ENCODE assay signal across 7 mouse cellular contexts in genomic region chr13:64369805-64370172, GRCm38 (mm10). TPM values are rescaled to one million over a fixed set of nuclear protein-coding genes. Genes with fewer than 3 reads are reported as not detected.
A peak's percentile ranks its signal among the peaks of the same experiment; 100 is the strongest.
DNase-seq lines count a peak whose midpoint lies in the region; ATAC-seq and TF ChIP-seq lines count a peak whose summit lies in the region.

No protein-coding gene starts in this region.

- peak; percentile 23 to 31 for DNase-seq in layer of hippocampus, postnatal 25 days (ENCODE audit: extremely low spot score in 1 of 2, low spot score in 1 of 2)
- no peak for DNase-seq in layer of hippocampus, postnatal 10 days (ENCODE audit: low spot score in 2 of 2)
- DNase-seq in Patski (ENCODE audit: low read depth, low spot score) = no peak
- no peak for DNase-seq in cerebellum, adult 11-12 months

- H3K9ac ChIP-seq in embryonic facial prominence, embryonic 15.5 days = peak overlapping the region; percentile 55
- H3K9ac ChIP-seq in intestine, embryonic 16.5 days (ENCODE audit: low read depth, low read length) = peak overlapping the region; percentile 88

- TF ChIP-seq CTCF in Patski (IDR thresholded peaks at IDR 0.05) = no peak

- H3K4me2 ChIP-seq in embryonic facial prominence, embryonic 15.5 days (replicated peaks) = peak overlapping the region; percentile 85
- H3K4me2 ChIP-seq in intestine, embryonic 16.5 days (ENCODE audit: low read depth, low read length) = peak overlapping the region; percentile 83

- peaks cover 30% of the 10 kb centered on the region for H3K36me3 ChIP-seq in embryonic facial prominence, embryonic 15.5 days
- 0 out of 2 replicates have a peak, but pooled peaks cover 7% of the 10 kb centered on the region for H3K36me3 ChIP-seq in intestine, embryonic 16.5 days (ENCODE audit: control insufficient read depth, insufficient read depth, low read length)

- H3K4me1 ChIP-seq in embryonic facial prominence, embryonic 15.5 days = peaks cover 11% of the 10 kb centered on the region; the same call in 1 of the 2 replicates
- H3K4me1 ChIP-seq in intestine, embryonic 16.5 days (ENCODE audit: control insufficient read depth, insufficient read depth, low read length) = peaks cover 6% of the 10 kb centered on the region; the same call in 1 of the 2 replicates

- WGBS in embryonic facial prominence, embryonic 15.5 days = under 1% methylated on average over 29 of the region's 29 CpGs
- WGBS in intestine, embryonic 16.5 days = 0% methylated on average over 29 of the region's 29 CpGs

- CTCF ChIA-PET in Patski (lab: Charles Lee) = interaction anchor here (0.7 to 2.7 kb wide), 3 partner anchors 29 to 62 kb away, joined by 3 to 7 read pairs (median 6); partner anchors contain the start of gene Cdk20

- no peaks in the 10 kb centered on the region for H3K27me3 ChIP-seq in Patski
- no peaks in the 10 kb centered on the region for H3K27me3 ChIP-seq in embryonic facial prominence, embryonic 15.5 days
- no peaks in the 10 kb centered on the region for H3K27me3 ChIP-seq in intestine, embryonic 16.5 days (replicated peaks; ENCODE audit: control insufficient read depth, insufficient read depth, low read length)

- POLR2A ChIA-PET in Patski (lab: Charles Lee) = interaction anchor here (0.9 to 2.1 kb wide), 6 partner anchors 11 to 69 kb away, joined by 3 to 7 read pairs (median 4); partner anchors contain the start of gene Cdk20

- peak; percentile 5 for ATAC-seq in Patski
- ATAC-seq in embryonic facial prominence, embryonic 15.5 days (ENCODE audit: insufficient number of reproducible peaks, low FRiP score, low TSS enrichment, low read depth) = peak; percentile 69
- ATAC-seq in intestine, embryonic 16.5 days = peak; percentile 71
- peak; percentile 46 for ATAC-seq in megakaryocyte, adult 5-6 weeks (ENCODE audit: poor library complexity, severe bottlenecking)

- H3K9me3 ChIP-seq in embryonic facial prominence, embryonic 15.5 days (replicated peaks) = no peaks in the 10 kb centered on the region
- no peaks in the 10 kb centered on the region for H3K9me3 ChIP-seq in intestine, embryonic 16.5 days (ENCODE audit: control insufficient read depth, low read length)

- in situ Hi-C loops in Patski (cut with MboI; ENCODE audit: low pct_unique_long_range_greater_than_20kb) = loop anchor here (5.0 kb wide), 2 partner anchors 52 to 68 kb away; no protein-coding TSS in a partner anchor

- H3K4me3 ChIP-seq in embryonic facial prominence, embryonic 15.5 days (replicated peaks) = peak overlapping the region; percentile 76
- H3K4me3 ChIP-seq in intestine, embryonic 16.5 days (ENCODE audit: low read length) = peak overlapping the region; percentile 84

- 0 out of 2 replicates have a peak overlapping the region, but pooled peaks have one; percentile 44 for H3K27ac ChIP-seq in embryonic facial prominence, embryonic 15.5 days (replicated peaks)
- H3K27ac ChIP-seq in intestine, embryonic 16.5 days (ENCODE audit: low read length) = peak overlapping the region; percentile 48

RNA-seq across cellular contexts. Expression of gene Ctsl, which starts 0.9 kb away (rescaled TPM):
- total RNA-seq in layer of hippocampus, postnatal 25 days (2021) = 100 to 1,000 TPM; 119 to 130 TPM
- 100 to 1,000 TPM; 169 to 194 TPM for total RNA-seq in layer of hippocampus, postnatal 10 days (2021)
- polyA plus RNA-seq in Patski (2021) = 6,297 TPM
- 193 and 195 TPM in 2 replicates for polyA plus RNA-seq in embryonic facial prominence, embryonic 15.5 days (2015; fragmentation: Nextera tagmentation; extraction: Ambion mirVana)
- 235 and 256 TPM in 2 replicates for polyA plus RNA-seq in intestine, embryonic 16.5 days (2015; fragmentation: Nextera tagmentation; extraction: Ambion mirVana)
- 44.5 and 56.8 TPM in 2 replicates for total RNA-seq in megakaryocyte, adult 5-6 weeks (2015)
- total RNA-seq in megakaryocyte, adult 5-6 weeks (2017) = 50.3 and 57.5 TPM in 2 replicates

RNA-seq across cellular contexts. Expression of gene Aaed1, which starts 57.3 kb away (rescaled TPM):
- total RNA-seq in layer of hippocampus, postnatal 25 days (2021) = 10 to 100 TPM; 13.1 to 14.4 TPM
- total RNA-seq in layer of hippocampus, postnatal 10 days (2021) = 10 to 100 TPM in 1 of 2 experiments, 1 to 10 TPM in 1; 8.5 to 11.7 TPM
- polyA plus RNA-seq in Patski (2021) = 59.9 TPM
- 41.0 and 45.8 TPM in 2 replicates for polyA plus RNA-seq in embryonic facial prominence, embryonic 15.5 days (2015; fragmentation: Nextera tagmentation; extraction: Ambion mirVana)
- 35.4 and 37.3 TPM in 2 replicates for polyA plus RNA-seq in intestine, embryonic 16.5 days (2015; fragmentation: Nextera tagmentation; extraction: Ambion mirVana)
- 38.0 and 44.8 TPM in 2 replicates for total RNA-seq in megakaryocyte, adult 5-6 weeks (2015)
- total RNA-seq in megakaryocyte, adult 5-6 weeks (2017) = 63.4 and 67.7 TPM in 2 replicates

Comparison
In these comparisons a context has a peak if more than half of its experiments do, and no peak if none do; other contexts are left out.
1. DNase-seq: peak in layer of hippocampus, postnatal 25 days (2 of 2); none in layer of hippocampus, postnatal 10 days (0 of 2), Patski (single experiment) and cerebellum, adult 11-12 months (single experiment).
2. ATAC-seq: peak in every context shown above with its lines; median percentile 71 in intestine, embryonic 16.5 days; 69 in embryonic facial prominence, embryonic 15.5 days; 46 in megakaryocyte, adult 5-6 weeks; 5 in Patski.